10 mouse cellular contexts compared by ENCODE assay signal in the genomic region with DNA sequence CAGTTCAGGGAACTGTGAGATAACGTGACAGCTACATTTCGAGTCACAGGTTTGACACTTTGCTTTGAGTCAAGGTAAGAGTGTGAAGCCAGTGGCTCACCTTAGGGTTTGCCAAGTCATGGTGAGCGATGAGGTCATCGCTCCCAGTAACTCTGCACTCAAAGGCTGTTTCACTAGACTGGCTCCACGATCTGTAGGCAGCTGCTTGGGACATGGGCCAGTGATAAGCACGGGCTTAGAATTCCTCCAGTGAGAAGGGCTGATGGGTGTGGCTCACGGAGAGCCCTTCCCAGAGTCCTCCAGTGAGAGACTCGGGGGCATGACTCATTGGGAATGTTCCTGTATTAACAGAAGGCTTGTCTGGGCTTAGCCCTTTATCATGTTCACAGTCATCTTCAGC. TPM values are rescaled to one million over a fixed set of nuclear protein-coding genes. Genes with fewer than 3 reads are reported as not detected.
A peak's percentile ranks its signal among the peaks of the same experiment; 100 is the strongest.
DNase-seq lines count a peak whose midpoint lies in the region; ATAC-seq and TF ChIP-seq lines count a peak whose summit lies in the region.
"Had no signal": no experiment of that assay in that cellular context is flagged by ENCODE, and none has a peak within 500 bp of the region (broad histone marks: within the 10 kb centered on the region; RNA-seq: fewer than 3 reads in every experiment).

No protein-coding gene starts in this region.

- H3K36me3 ChIP-seq in embryonic facial prominence, embryonic 13.5 days: no peaks in the 10 kb centered on the region
- no peaks in the 10 kb centered on the region; the same call in none of the 2 replicates for H3K36me3 ChIP-seq in embryonic facial prominence, embryonic 10.5 days (replicated peaks)
- no peaks in the 10 kb centered on the region for H3K36me3 ChIP-seq in limb, embryonic 14.5 days (ENCODE audit: control insufficient read depth, insufficient read depth, low read length)
- H3K36me3 ChIP-seq in stomach, embryonic 15.5 days: no peaks in the 10 kb centered on the region

- H3K4me2 ChIP-seq in embryonic facial prominence, embryonic 13.5 days: no peak overlapping the region
- no peak overlapping the region for H3K4me2 ChIP-seq in limb, embryonic 14.5 days (replicated peaks; ENCODE audit: low read depth, low read length, severe bottlenecking)
- H3K4me2 ChIP-seq in stomach, embryonic 15.5 days: no peak overlapping the region

- no peak for TF ChIP-seq POLR2A in limb, embryonic 14.5 days (IDR thresholded peaks at IDR 0.05; ENCODE audit: borderline replicate concordance, extremely low read depth, insufficient read depth, insufficient read length)

- H3K4me1 ChIP-seq in embryonic facial prominence, embryonic 13.5 days: no peaks in the 10 kb centered on the region
- H3K4me1 ChIP-seq in embryonic facial prominence, embryonic 10.5 days: no peaks in the 10 kb centered on the region
- H3K4me1 ChIP-seq in limb, embryonic 14.5 days (ENCODE audit: control insufficient read depth, insufficient read depth, low read length): no peaks in the 10 kb centered on the region
- no peaks in the 10 kb centered on the region for H3K4me1 ChIP-seq in stomach, embryonic 15.5 days

- H3K27ac ChIP-seq in embryonic facial prominence, embryonic 13.5 days: no peak overlapping the region
- no peak overlapping the region for H3K27ac ChIP-seq in embryonic facial prominence, embryonic 10.5 days (replicated peaks)
- no peak overlapping the region for H3K27ac ChIP-seq in limb, embryonic 14.5 days (replicated peaks; ENCODE audit: low read depth, low read length)
- no peak overlapping the region for H3K27ac ChIP-seq in stomach, embryonic 15.5 days

- H3K9me3 ChIP-seq in embryonic facial prominence, embryonic 13.5 days: no peaks in the 10 kb centered on the region
- H3K9me3 ChIP-seq in embryonic facial prominence, embryonic 10.5 days: no peaks in the 10 kb centered on the region
- no peaks in the 10 kb centered on the region for H3K9me3 ChIP-seq in limb, embryonic 14.5 days (ENCODE audit: control insufficient read depth, low read length)
- no peaks in the 10 kb centered on the region for H3K9me3 ChIP-seq in stomach, embryonic 15.5 days

- DNase-seq in embryonic facial prominence, embryonic 10.5 days (ENCODE audit: low spot score): no peak
- peak; percentile 73 for DNase-seq in fibroblast of lung, adult 2 months (ENCODE audit: low read depth)
- DNase-seq in limb, embryonic 14.5 days (ENCODE audit: low spot score): peak; percentile 16
- DNase-seq in embryo, embryonic 9.5 days (ENCODE audit: extremely low spot score): no peak
- no peak for DNase-seq in ovary, postnatal 14 days (ENCODE audit: low spot score)
- DNase-seq in gastrocnemius, postnatal 36 days: no peak
- DNase-seq: thymus, postnatal 4 days had no signal

- H3K4me3 ChIP-seq in embryonic facial prominence, embryonic 13.5 days: no peak overlapping the region
- no peak overlapping the region for H3K4me3 ChIP-seq in embryonic facial prominence, embryonic 10.5 days
- H3K4me3 ChIP-seq in limb, embryonic 14.5 days (replicated peaks; ENCODE audit: low read length): no peak overlapping the region
- no peak overlapping the region for H3K4me3 ChIP-seq in stomach, embryonic 15.5 days (replicated peaks)

- intact Hi-C loops in gastrocnemius, postnatal 36 days (cut with DNase I): no loop called here

- WGBS in embryonic facial prominence, embryonic 13.5 days: 84% methylated on average over 8 of the region's 8 CpGs
- WGBS in embryonic facial prominence, embryonic 10.5 days: 88% methylated on average over 8 of the region's 8 CpGs
- WGBS in limb, embryonic 14.5 days: 78% methylated on average over 8 of the region's 8 CpGs
- whole genome bisulfite sequencing in stomach, embryonic 15.5 days: 72% methylated on average over 8 of the region's 8 CpGs

- ATAC-seq in embryonic facial prominence, embryonic 13.5 days (ENCODE audit: insufficient number of reproducible peaks, insufficient read depth, low FRiP score, low TSS enrichment, low read depth): 0 out of 2 replicates have a peak, but pooled peaks have one; percentile 26
- ATAC-seq in limb, embryonic 14.5 days (ENCODE audit: low FRiP score, low read depth): no peak
- ATAC-seq in stomach, embryonic 15.5 days (ENCODE audit: insufficient read depth, low FRiP score, low read depth): peak; percentile 83

- H3K9ac ChIP-seq in embryonic facial prominence, embryonic 13.5 days: no peak overlapping the region
- H3K9ac ChIP-seq in limb, embryonic 14.5 days (ENCODE audit: low read depth, low read length, severe bottlenecking): no peak overlapping the region
- no peak overlapping the region for H3K9ac ChIP-seq in stomach, embryonic 15.5 days

- no peaks in the 10 kb centered on the region for H3K27me3 ChIP-seq in embryonic facial prominence, embryonic 13.5 days
- H3K27me3 ChIP-seq in embryonic facial prominence, embryonic 10.5 days (replicated peaks; ENCODE audit: low read depth, poor library complexity, severe bottlenecking): no peaks in the 10 kb centered on the region
- no peaks in the 10 kb centered on the region for H3K27me3 ChIP-seq in limb, embryonic 14.5 days (ENCODE audit: control insufficient read depth, insufficient read depth, low read length)
- no peaks in the 10 kb centered on the region for H3K27me3 ChIP-seq in stomach, embryonic 15.5 days (replicated peaks)

RNA-seq across cellular contexts. Expression of gene Pbx4, which starts 16.7 kb away (rescaled TPM):
- 8.7 and 9.7 TPM in 2 replicates for polyA plus RNA-seq in embryonic facial prominence, embryonic 13.5 days (2015; fragmentation: Nextera tagmentation; extraction: Ambion mirVana)
- polyA plus RNA-seq in embryonic facial prominence, embryonic 10.5 days (2016; fragmentation: Nextera tagmentation; extraction: Ambion mirVana): 17.1 and 18.0 TPM in 2 replicates
- polyA plus RNA-seq in limb, embryonic 14.5 days (2012; rRNA removed): 6.3 and 6.6 TPM in 2 replicates
- polyA plus RNA-seq in limb, embryonic 14.5 days (2014; fragmentation: Nextera tagmentation; extraction: Ambion mirVana): 5.2 and 6.8 TPM in 2 replicates
- polyA plus RNA-seq in stomach, embryonic 15.5 days (2015; fragmentation: Nextera tagmentation; extraction: Ambion mirVana): 4.4 and 5.9 TPM in 2 replicates
- total RNA-seq in gastrocnemius, postnatal 36 days (2021): not detected

RNA-seq across cellular contexts. Expression of gene Lpar2, which starts 26.7 kb away (rescaled TPM):
- 0.55 and 0.58 TPM in 2 replicates for polyA plus RNA-seq in embryonic facial prominence, embryonic 13.5 days (2015; fragmentation: Nextera tagmentation; extraction: Ambion mirVana)
- polyA plus RNA-seq in embryonic facial prominence, embryonic 10.5 days (2016; fragmentation: Nextera tagmentation; extraction: Ambion mirVana): 1.0 and 1.1 TPM in 2 replicates
- polyA plus RNA-seq in limb, embryonic 14.5 days (2012; rRNA removed): 4.1 and 6.4 TPM in 2 replicates
- polyA plus RNA-seq in limb, embryonic 14.5 days (2014; fragmentation: Nextera tagmentation; extraction: Ambion mirVana): 1.5 TPM in 2 replicates
- polyA plus RNA-seq in stomach, embryonic 15.5 days (2015; fragmentation: Nextera tagmentation; extraction: Ambion mirVana): 0.50 and 0.58 TPM in 2 replicates
- total RNA-seq in gastrocnemius, postnatal 36 days (2021): not detected

RNA-seq across cellular contexts. Expression of gene Cilp2, which starts 38.5 kb away (rescaled TPM):
- polyA plus RNA-seq in embryonic facial prominence, embryonic 13.5 days (2015; fragmentation: Nextera tagmentation; extraction: Ambion mirVana): 0.96 and 1.1 TPM in 2 replicates
- polyA plus RNA-seq in embryonic facial prominence, embryonic 10.5 days (2016; fragmentation: Nextera tagmentation; extraction: Ambion mirVana): 0.39 and 0.54 TPM in 2 replicates
- 2.6 and 3.6 TPM in 2 replicates for polyA plus RNA-seq in limb, embryonic 14.5 days (2012; rRNA removed)
- polyA plus RNA-seq in limb, embryonic 14.5 days (2014; fragmentation: Nextera tagmentation; extraction: Ambion mirVana): 1.5 and 1.9 TPM in 2 replicates
- 0.83 and 0.95 TPM in 2 replicates for polyA plus RNA-seq in stomach, embryonic 15.5 days (2015; fragmentation: Nextera tagmentation; extraction: Ambion mirVana)
- 10 to 100 TPM in 1 of 2 experiments, 1 to 10 TPM in 1; 9.3 to 11.0 TPM for total RNA-seq in gastrocnemius, postnatal 36 days (2021)

RNA-seq across cellular contexts. Expression of gene Gmip, which starts 40.5 kb away (rescaled TPM):
- 10.3 and 11.0 TPM in 2 replicates for polyA plus RNA-seq in embryonic facial prominence, embryonic 13.5 days (2015; fragmentation: Nextera tagmentation; extraction: Ambion mirVana)
- 9.6 and 10.6 TPM in 2 replicates for polyA plus RNA-seq in embryonic facial prominence, embryonic 10.5 days (2016; fragmentation: Nextera tagmentation; extraction: Ambion mirVana)
- 25.4 and 27.8 TPM in 2 replicates for polyA plus RNA-seq in limb, embryonic 14.5 days (2012; rRNA removed)
- polyA plus RNA-seq in limb, embryonic 14.5 days (2014; fragmentation: Nextera tagmentation; extraction: Ambion mirVana): 7.7 and 8.5 TPM in 2 replicates
- 8.7 and 10.1 TPM in 2 replicates for polyA plus RNA-seq in stomach, embryonic 15.5 days (2015; fragmentation: Nextera tagmentation; extraction: Ambion mirVana)
- total RNA-seq in gastrocnemius, postnatal 36 days (2021): 1 to 10 TPM; 3.0 to 3.5 TPM

RNA-seq across cellular contexts. Expression of gene Tssk6, which starts 53.0 kb away (rescaled TPM):
- 4.5 and 4.7 TPM in 2 replicates for polyA plus RNA-seq in embryonic facial prominence, embryonic 13.5 days (2015; fragmentation: Nextera tagmentation; extraction: Ambion mirVana)
- 4.4 and 4.8 TPM in 2 replicates for polyA plus RNA-seq in embryonic facial prominence, embryonic 10.5 days (2016; fragmentation: Nextera tagmentation; extraction: Ambion mirVana)
- 0.84 and 1.2 TPM in 2 replicates for polyA plus RNA-seq in limb, embryonic 14.5 days (2012; rRNA removed)
- 4.1 TPM in 2 replicates for polyA plus RNA-seq in limb, embryonic 14.5 days (2014; fragmentation: Nextera tagmentation; extraction: Ambion mirVana)
- polyA plus RNA-seq in stomach, embryonic 15.5 days (2015; fragmentation: Nextera tagmentation; extraction: Ambion mirVana): 3.1 and 3.9 TPM in 2 replicates
- total RNA-seq in gastrocnemius, postnatal 36 days (2021): not detected
- total RNA-seq: left cerebral cortex, adult 18-20 months had no signal

Comparison
In these comparisons a context has a peak if more than half of its experiments do, and no peak if none do; other contexts are left out.
1. DNase-seq: peak in fibroblast of lung, adult 2 months (single experiment) and limb, embryonic 14.5 days (single experiment); none in embryonic facial prominence, embryonic 10.5 days (single experiment), embryo, embryonic 9.5 days (single experiment), ovary, postnatal 14 days (single experiment) and gastrocnemius, postnatal 36 days (0 of 2).